In the genomic region with DNA sequence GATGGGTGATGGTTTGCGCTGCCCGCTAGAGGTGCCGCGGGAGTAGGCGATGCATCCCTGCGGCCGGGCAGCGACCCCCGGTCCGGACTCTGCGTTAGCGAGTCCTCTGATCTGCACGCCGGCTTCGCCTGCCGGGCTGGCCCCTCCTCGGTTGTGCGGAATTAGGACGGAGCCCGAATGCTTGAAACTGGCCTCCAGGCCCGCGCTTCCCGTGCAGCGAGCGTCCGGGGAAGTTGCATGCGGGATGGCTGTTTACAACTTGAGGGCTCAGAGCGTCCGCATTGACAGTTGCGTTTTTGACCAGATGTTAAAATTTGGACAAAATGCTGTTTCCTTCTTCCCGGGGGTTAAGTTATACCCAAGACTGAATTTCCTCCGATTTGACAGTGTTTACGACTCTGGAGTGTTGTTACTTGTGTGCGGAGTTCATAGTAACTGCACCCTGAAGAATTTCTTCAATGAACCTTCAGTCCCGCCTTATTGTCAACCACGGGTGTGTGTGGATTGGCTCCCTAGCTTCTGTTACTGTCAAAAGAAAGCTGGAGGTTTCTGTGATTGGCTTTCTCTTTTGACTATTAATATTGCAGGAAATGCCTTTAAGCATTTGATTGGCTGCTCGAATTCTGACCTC, we compare ENCODE assay signal across 8 mouse cellular contexts. TPM values are rescaled to one million over a fixed set of nuclear protein-coding genes. Genes with fewer than 3 reads are reported as not detected.
DNase-seq lines count a peak whose midpoint lies in the region; ATAC-seq and TF ChIP-seq lines count a peak whose summit lies in the region.

No protein-coding gene starts in this region.

- H3K36me3 ChIP-seq in hindbrain, postnatal 0 days (ENCODE audit: insufficient read depth, low read length), result no peaks in the 10 kb centered on the region

- H3K9ac ChIP-seq in hindbrain, postnatal 0 days (replicated peaks; ENCODE audit: low read length), result peak overlapping the region; percentile 96

- peak; percentile 65 to 91 for DNase-seq in adrenal gland, adult (ENCODE audit: inconsistent age in 2 of 2, low spot score in 1 of 2)
- DNase-seq in gastrocnemius, adult 2 months, result peak; percentile 57
- DNase-seq in hindbrain, postnatal 0 days (ENCODE audit: low spot score), result peak; percentile 91
- DNase-seq in left cerebral cortex, adult 8-10 months (ENCODE audit: low spot score in 2 of 2), result peak; percentile 33 to 66
- DNase-seq in right cerebral cortex, adult 18-20 months, result peak; percentile 76
- DNase-seq in urinary bladder, postnatal 36 days (ENCODE audit: low spot score in 2 of 2), result peak; percentile 26 to 52

- no peaks in the 10 kb centered on the region for H3K9me3 ChIP-seq in hindbrain, postnatal 0 days (ENCODE audit: low read length)

- ATAC-seq in hindbrain, postnatal 0 days, result peak; percentile 49
- ATAC-seq in megakaryocyte, adult 5-6 weeks (ENCODE audit: poor library complexity, severe bottlenecking), result peak; percentile 72

- intact Hi-C loops in gastrocnemius, adult 2 months (cut with DNase I), result no loop called here

- no peak for TF ChIP-seq POLR2A in cortical plate, adult 2 months (IDR thresholded peaks at IDR 0.05; ENCODE audit: extremely low read depth, insufficient read depth, low read length)

- under 1% methylated on average over 37 of the region's 37 CpGs for WGBS in hindbrain, postnatal 0 days

- peak overlapping the region; percentile 94 for H3K4me2 ChIP-seq in hindbrain, postnatal 0 days (ENCODE audit: low read depth, low read length)

- H3K4me1 ChIP-seq in cortical plate, adult 2 months (ENCODE audit: control insufficient read depth, insufficient read depth, low read length), result peaks cover 2% of the 10 kb centered on the region; the same call in 1 of the 2 replicates
- H3K4me1 ChIP-seq in hindbrain, postnatal 0 days (ENCODE audit: insufficient read depth, low read length), result no peaks in the 10 kb centered on the region

- peak overlapping the region; percentile 89 for H3K4me3 ChIP-seq in cortical plate, adult 2 months (ENCODE audit: insufficient read depth, low read length)
- peak overlapping the region; percentile 99 for H3K4me3 ChIP-seq in gastrocnemius, adult 2 months
- peak overlapping the region; percentile 90 for H3K4me3 ChIP-seq in hindbrain, postnatal 0 days (ENCODE audit: low read length)

- no peaks in the 10 kb centered on the region for H3K27me3 ChIP-seq in hindbrain, postnatal 0 days (ENCODE audit: insufficient read depth, low read length)

- TF ChIP-seq CTCF in cortical plate, adult 2 months (IDR thresholded peaks at IDR 0.05; ENCODE audit: extremely low read depth, insufficient read depth, low read length), result no peak
- no peak for TF ChIP-seq CTCF in gastrocnemius, adult 2 months (IDR thresholded peaks at IDR 0.05)
- TF ChIP-seq CTCF in hindbrain, postnatal 0 days (IDR thresholded peaks at IDR 0.05; ENCODE audit: low read depth), result no peak

- peak overlapping the region; percentile 40 for H3K27ac ChIP-seq in cortical plate, adult 2 months (ENCODE audit: insufficient read depth, low read length)
- peak overlapping the region; percentile 100 for H3K27ac ChIP-seq in gastrocnemius, adult 2 months
- H3K27ac ChIP-seq in hindbrain, postnatal 0 days, result peak overlapping the region; percentile 99

RNA-seq across cellular contexts. Expression of a gene that starts 1.3 kb away (rescaled TPM):
- polyA plus RNA-seq in cortical plate, adult 2 months (2012; rRNA removed), result 24.3 TPM in 2 replicates
- total RNA-seq in gastrocnemius, adult 2 months (2021), result 10 to 100 TPM; 14.1 to 17.1 TPM
- total RNA-seq in hindbrain, postnatal 0 days (2014; rRNA removed), result 28.6 and 30.7 TPM in 2 replicates
- 7.4 and 7.8 TPM in 2 replicates for polyA plus RNA-seq in hindbrain, postnatal 0 days (2015; fragmentation: Nextera tagmentation; extraction: Ambion mirVana)
- total RNA-seq in left cerebral cortex, adult 8-10 months (2022), result 10 to 100 TPM; 48.0 to 60.4 (median 57.8) TPM
- 31.5 and 36.2 TPM in 2 replicates for total RNA-seq in megakaryocyte, adult 5-6 weeks (2015)
- total RNA-seq in megakaryocyte, adult 5-6 weeks (2017), result 43.7 and 46.8 TPM in 2 replicates

Comparison
In these comparisons a context has a peak if more than half of its experiments do, and no peak if none do; other contexts are left out.
1. Peak in every context shown above with its lines: DNase-seq, ATAC-seq, H3K4me3 ChIP-seq and H3K27ac ChIP-seq.
2. DNase-seq: peak in every context shown above with its lines; median percentile 91 in hindbrain, postnatal 0 days; 78 in adrenal gland, adult; 76 in right cerebral cortex, adult 18-20 months; 57 in gastrocnemius, adult 2 months; 50 in left cerebral cortex, adult 8-10 months; 39 in urinary bladder, postnatal 36 days.
3. H3K27ac ChIP-seq: peak in every context shown above with its lines; median percentile 100 in gastrocnemius, adult 2 months; 99 in hindbrain, postnatal 0 days; 40 in cortical plate, adult 2 months.